Comparison of ENCODE assay signal across 8 mouse cellular contexts in the genomic region with DNA sequence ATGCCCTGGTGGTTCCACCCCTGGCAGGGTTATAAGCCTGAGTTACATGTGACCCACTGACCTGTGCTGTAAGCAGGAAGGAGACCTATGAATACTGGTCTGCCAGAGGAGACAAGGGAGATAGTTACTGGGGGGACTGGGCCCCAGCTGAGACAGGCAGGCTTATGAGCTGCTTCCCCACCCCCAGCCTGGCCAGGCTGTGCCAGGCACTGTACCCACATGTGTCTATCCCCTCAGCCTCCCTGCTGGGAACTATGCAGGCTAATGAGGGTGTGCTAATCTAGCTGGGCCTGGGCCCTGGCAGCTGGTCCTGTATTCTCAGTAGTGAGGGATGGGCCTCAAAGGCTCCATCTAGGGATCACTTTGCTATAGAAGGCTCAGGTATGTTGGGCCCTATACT. TPM values are rescaled to one million over a fixed set of nuclear protein-coding genes. Genes with fewer than 3 reads are reported as not detected.
DNase-seq lines count a peak whose midpoint lies in the region; ATAC-seq and TF ChIP-seq lines count a peak whose summit lies in the region.

No protein-coding gene starts in this region.

- no peak for DNase-seq in kidney, adult 2 months
- DNase-seq in kidney, postnatal 36 days: no peak
- DNase-seq in brain, adult 2 months (ENCODE audit: low read depth, low spot score): peak; percentile 91
- DNase-seq in embryonic facial prominence, embryonic 14.5 days (ENCODE audit: low spot score): no peak
- peak; percentile 66 for DNase-seq in midbrain, postnatal 0 days (ENCODE audit: low spot score)
- no peak for DNase-seq in embryo, embryonic 9.5 days (ENCODE audit: extremely low spot score)
- DNase-seq in spleen, adult 12 weeks (ENCODE audit: low spot score): no peak
- DNase-seq in adrenal gland, postnatal 14 days: no peak

- H3K36me3 ChIP-seq in kidney, adult 2 months (ENCODE audit: control insufficient read depth, insufficient read depth, low read length): no peaks in the 10 kb centered on the region
- H3K36me3 ChIP-seq in embryonic facial prominence, embryonic 14.5 days (ENCODE audit: control insufficient read depth, insufficient read depth, low read length): peaks cover 26% of the 10 kb centered on the region
- H3K36me3 ChIP-seq in midbrain, postnatal 0 days (ENCODE audit: insufficient read depth, low read length): peaks cover 28% of the 10 kb centered on the region

- H3K9ac ChIP-seq in embryonic facial prominence, embryonic 14.5 days (ENCODE audit: low read depth, low read length): peak overlapping the region; percentile 8; the same call in 1 of the 2 replicates
- peak overlapping the region; percentile 9; the same call in 1 of the 2 replicates for H3K9ac ChIP-seq in midbrain, postnatal 0 days (replicated peaks; ENCODE audit: low read length, poor library complexity, severe bottlenecking)

- no peak for TF ChIP-seq CTCF in kidney, adult 2 months (conservative IDR thresholded peaks at IDR 0.05; ENCODE audit: insufficient read depth, insufficient read length, low read depth, low read length)
- no peak for TF ChIP-seq CTCF in midbrain, postnatal 0 days (IDR thresholded peaks at IDR 0.05)

- H3K4me3 ChIP-seq in kidney, adult 2 months (ENCODE audit: insufficient read depth, low read depth, low read length): no peak overlapping the region
- H3K4me3 ChIP-seq in embryonic facial prominence, embryonic 14.5 days (ENCODE audit: low read depth, low read length): no peak overlapping the region
- no peak overlapping the region for H3K4me3 ChIP-seq in midbrain, postnatal 0 days (ENCODE audit: low read depth, low read length)

- H3K27ac ChIP-seq in kidney, adult 2 months (ENCODE audit: insufficient read depth, low read depth, low read length): peak overlapping the region; percentile 36
- no peak overlapping the region for H3K27ac ChIP-seq in embryonic facial prominence, embryonic 14.5 days (replicated peaks; ENCODE audit: low read depth, low read length)
- H3K27ac ChIP-seq in midbrain, postnatal 0 days (ENCODE audit: low read depth, low read length): no peak overlapping the region

- ATAC-seq in embryonic facial prominence, embryonic 14.5 days (ENCODE audit: low read depth): no peak
- no peak for ATAC-seq in midbrain, postnatal 0 days (ENCODE audit: low FRiP score)

- H3K4me1 ChIP-seq in kidney, adult 2 months (ENCODE audit: control insufficient read depth, insufficient read depth, low read length): peaks cover 24% of the 10 kb centered on the region
- H3K4me1 ChIP-seq in embryonic facial prominence, embryonic 14.5 days (ENCODE audit: control insufficient read depth, insufficient read depth, low read length): peaks cover 25% of the 10 kb centered on the region
- peaks cover 47% of the 10 kb centered on the region for H3K4me1 ChIP-seq in midbrain, postnatal 0 days (ENCODE audit: insufficient read depth, low read length)

- no peak for TF ChIP-seq POLR2A in kidney, adult 2 months (IDR thresholded peaks at IDR 0.05; ENCODE audit: low read depth, low read length)

- H3K27me3 ChIP-seq in kidney, adult 2 months (replicated peaks; ENCODE audit: control insufficient read depth, insufficient read depth, low read length): no peaks in the 10 kb centered on the region
- H3K27me3 ChIP-seq in embryonic facial prominence, embryonic 14.5 days (replicated peaks; ENCODE audit: control insufficient read depth, insufficient read depth, low read length): peaks cover 16% of the 10 kb centered on the region
- peaks cover 3% of the 10 kb centered on the region; the same call in 1 of the 2 replicates for H3K27me3 ChIP-seq in midbrain, postnatal 0 days (ENCODE audit: insufficient read depth, low read length)

- H3K9me3 ChIP-seq in embryonic facial prominence, embryonic 14.5 days (ENCODE audit: control insufficient read depth, low read length): no peaks in the 10 kb centered on the region
- H3K9me3 ChIP-seq in midbrain, postnatal 0 days (ENCODE audit: low read length): no peaks in the 10 kb centered on the region

- no peak overlapping the region for H3K4me2 ChIP-seq in embryonic facial prominence, embryonic 14.5 days (ENCODE audit: low read depth, low read length)
- H3K4me2 ChIP-seq in midbrain, postnatal 0 days (ENCODE audit: low read depth, low read length, poor library complexity, severe bottlenecking): no peak overlapping the region

RNA-seq across cellular contexts. Expression of a gene that starts 4.8 kb away (rescaled TPM):
- 81.0 and 85.4 TPM in 2 replicates for polyA plus RNA-seq in kidney, adult 2 months (2012; rRNA removed)
- 4.6 and 5.1 TPM in 2 replicates for polyA plus RNA-seq in embryonic facial prominence, embryonic 14.5 days (2014; fragmentation: Nextera tagmentation; extraction: Ambion mirVana)
- total RNA-seq in midbrain, postnatal 0 days (2014; rRNA removed): 23.7 and 45.5 TPM in 2 replicates
- 17.8 and 18.1 TPM in 2 replicates for polyA plus RNA-seq in midbrain, postnatal 0 days (2015; fragmentation: Nextera tagmentation; extraction: Ambion mirVana)
- 10.9 and 13.4 TPM in 2 replicates for total RNA-seq in adrenal gland, postnatal 14 days (2021)

RNA-seq across cellular contexts. Expression of a gene that starts 5.0 kb away (rescaled TPM):
- 46.2 and 48.8 TPM in 2 replicates for polyA plus RNA-seq in kidney, adult 2 months (2012; rRNA removed)
- 227 and 240 TPM in 2 replicates for polyA plus RNA-seq in embryonic facial prominence, embryonic 14.5 days (2014; fragmentation: Nextera tagmentation; extraction: Ambion mirVana)
- total RNA-seq in midbrain, postnatal 0 days (2014; rRNA removed): 71.7 and 83.9 TPM in 2 replicates
- polyA plus RNA-seq in midbrain, postnatal 0 days (2015; fragmentation: Nextera tagmentation; extraction: Ambion mirVana): 158 and 172 TPM in 2 replicates
- 45.8 and 49.8 TPM in 2 replicates for total RNA-seq in adrenal gland, postnatal 14 days (2021)

RNA-seq across cellular contexts. Expression of a gene that starts 5.0 kb away (rescaled TPM):
- 82.6 and 92.3 TPM in 2 replicates for polyA plus RNA-seq in kidney, adult 2 months (2012; rRNA removed)
- 104 and 113 TPM in 2 replicates for polyA plus RNA-seq in embryonic facial prominence, embryonic 14.5 days (2014; fragmentation: Nextera tagmentation; extraction: Ambion mirVana)
- total RNA-seq in midbrain, postnatal 0 days (2014; rRNA removed): 35.0 and 39.3 TPM in 2 replicates
- 103 and 107 TPM in 2 replicates for polyA plus RNA-seq in midbrain, postnatal 0 days (2015; fragmentation: Nextera tagmentation; extraction: Ambion mirVana)
- total RNA-seq in adrenal gland, postnatal 14 days (2021): 63.9 and 66.1 TPM in 2 replicates

RNA-seq across cellular contexts. Expression of a gene that starts 12.0 kb away (rescaled TPM):
- 48.9 and 50.7 TPM in 2 replicates for polyA plus RNA-seq in kidney, adult 2 months (2012; rRNA removed)
- 16.1 and 16.6 TPM in 2 replicates for polyA plus RNA-seq in embryonic facial prominence, embryonic 14.5 days (2014; fragmentation: Nextera tagmentation; extraction: Ambion mirVana)
- total RNA-seq in midbrain, postnatal 0 days (2014; rRNA removed): 34.4 and 47.8 TPM in 2 replicates
- 20.0 and 22.7 TPM in 2 replicates for polyA plus RNA-seq in midbrain, postnatal 0 days (2015; fragmentation: Nextera tagmentation; extraction: Ambion mirVana)
- 25.6 and 31.0 TPM in 2 replicates for total RNA-seq in adrenal gland, postnatal 14 days (2021)

RNA-seq across cellular contexts. Expression of a gene that starts 20.6 kb away (rescaled TPM):
- polyA plus RNA-seq in kidney, adult 2 months (2012; rRNA removed): 13.0 and 15.2 TPM in 2 replicates
- 4.5 and 6.1 TPM in 2 replicates for polyA plus RNA-seq in embryonic facial prominence, embryonic 14.5 days (2014; fragmentation: Nextera tagmentation; extraction: Ambion mirVana)
- total RNA-seq in midbrain, postnatal 0 days (2014; rRNA removed): 7.3 and 12.3 TPM in 2 replicates
- polyA plus RNA-seq in midbrain, postnatal 0 days (2015; fragmentation: Nextera tagmentation; extraction: Ambion mirVana): 2.4 and 3.0 TPM in 2 replicates
- total RNA-seq in adrenal gland, postnatal 14 days (2021): 3.3 and 3.9 TPM in 2 replicates

Comparison
In these comparisons a context has a peak if more than half of its experiments do, and no peak if none do; other contexts are left out.
1. DNase-seq: peak in brain, adult 2 months (single experiment) and midbrain, postnatal 0 days (single experiment); none in kidney, adult 2 months (single experiment), kidney, postnatal 36 days (0 of 2), embryonic facial prominence, embryonic 14.5 days (single experiment), embryo, embryonic 9.5 days (single experiment), spleen, adult 12 weeks (single experiment) and adrenal gland, postnatal 14 days (single experiment).